Mouse (Mus musculus): ENCODE measurements around the gene Pcdh9.

GRCm38 (mm10) chr14:93889231-93889630 is 1.2 kb downstream of the Pcdh9 start:
- no peak for TF ChIP-seq CTCF (IDR thresholded peaks at IDR 0.05; ENCODE audit: insufficient read depth, low read depth, low read length)
- no peak for TF ChIP-seq POLR2A (IDR thresholded peaks at IDR 0.05; ENCODE audit: insufficient read depth, low read depth, low read length)
